Mouse (Mus musculus): ENCODE results near the gene Ager.

Gene Ager

DNA sequence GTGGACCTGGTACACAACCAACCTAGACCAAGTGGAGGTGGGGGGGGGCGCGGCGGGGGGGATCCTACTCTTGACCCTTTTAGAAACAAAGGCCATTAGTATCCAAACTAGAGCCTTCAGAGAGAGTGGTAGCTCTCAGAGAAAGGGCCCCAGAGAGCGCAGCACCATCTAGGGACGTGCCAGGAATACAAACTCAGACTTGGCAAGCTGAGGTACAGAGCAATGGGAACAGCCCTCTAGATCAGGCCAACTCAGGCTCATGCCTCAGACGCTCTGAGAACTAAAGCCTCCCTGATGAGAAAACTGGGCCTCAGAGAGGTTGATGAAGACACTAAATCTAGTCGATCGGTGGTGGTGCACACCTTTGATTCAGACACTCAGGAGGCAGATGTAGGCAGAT, 12.5 kb upstream of the Ager start:
- DNase-seq (ENCODE audit: low read depth, low spot score): no peak

GRCm38 (mm10) chr17:34585877-34586771, 11.5 kb upstream of the Ager start:
- no peak for DNase-seq (ENCODE audit: low read depth, low spot score)

- no peak for DNase-seq (ENCODE audit: low read depth, low spot score)
These were observed 10.8 kb upstream of the Ager start for GRCm38 (mm10) chr17:34586796-34587422.

DNA sequence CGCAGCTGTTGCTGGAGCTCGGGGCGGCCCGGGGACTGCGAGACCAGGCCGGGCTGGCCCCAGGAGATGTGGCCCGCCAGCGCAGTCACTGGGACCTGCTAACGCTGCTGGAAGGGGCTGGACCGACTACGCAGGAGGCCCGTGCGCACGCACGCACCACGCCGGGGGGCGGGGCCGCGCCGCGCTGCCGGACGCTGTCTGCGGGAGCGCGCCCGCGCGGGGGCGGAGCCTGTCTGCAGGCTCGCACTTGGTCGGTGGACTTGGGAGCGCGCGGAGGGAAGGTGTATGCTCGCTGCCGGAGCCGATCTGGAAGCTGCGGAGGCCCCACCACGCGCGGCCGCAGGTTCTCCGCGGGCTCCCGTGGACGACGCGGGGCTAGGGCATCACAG, 10.2 kb upstream of the Ager start:
- peak; percentile 86 for DNase-seq (ENCODE audit: low read depth, low spot score)

GRCm38 (mm10) chr17:34587814-34588213, 9.8 kb upstream of the Ager start:
- DNase-seq (ENCODE audit: low read depth, low spot score): no peak

DNA sequence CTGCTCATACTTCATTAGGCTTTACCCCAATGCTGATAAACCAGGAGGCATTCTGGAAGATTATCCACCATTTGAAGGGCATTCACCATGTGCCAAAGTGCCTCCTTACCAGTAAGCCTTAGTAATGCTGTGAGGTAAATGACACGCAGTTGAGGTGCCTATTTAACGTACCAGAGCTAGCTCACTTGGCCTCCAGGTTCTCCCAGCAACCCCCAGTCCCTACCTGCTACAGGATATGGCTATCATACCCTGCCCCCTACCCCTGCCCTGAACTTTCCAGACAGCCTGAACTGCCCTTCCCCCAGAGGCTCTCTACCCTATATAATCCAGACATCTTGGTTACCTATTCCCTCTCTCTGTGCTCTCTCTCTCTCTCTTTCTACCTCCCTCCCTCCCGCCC, 8.9 kb upstream of the Ager start:
- no peak for DNase-seq (ENCODE audit: low read depth, low spot score)

GRCm38 (mm10) chr17:34589206-34589605, 8.5 kb upstream of the Ager start:
- DNase-seq (ENCODE audit: low read depth, low spot score): no peak

- DNase-seq (ENCODE audit: low read depth, low spot score): no peak
These were observed 8.0 kb upstream of the Ager start, which contains the start of gene Gpsm3 for GRCm38 (mm10) chr17:34589681-34590101. Gpsm3 (plus strand) TSS chr17:34589806.

GRCm38 (mm10) chr17:34590154-34590987, 7.3 kb upstream of the Ager start:
- no peak for DNase-seq (ENCODE audit: low read depth, low spot score)

- DNase-seq (ENCODE audit: low read depth, low spot score): no peak
These were observed 6.4 kb upstream of the Ager start, which contains the start of gene Pbx2 for GRCm38 (mm10) chr17:34591029-34591993. Pbx2 (plus strand) TSS chr17:34591266.

DNA sequence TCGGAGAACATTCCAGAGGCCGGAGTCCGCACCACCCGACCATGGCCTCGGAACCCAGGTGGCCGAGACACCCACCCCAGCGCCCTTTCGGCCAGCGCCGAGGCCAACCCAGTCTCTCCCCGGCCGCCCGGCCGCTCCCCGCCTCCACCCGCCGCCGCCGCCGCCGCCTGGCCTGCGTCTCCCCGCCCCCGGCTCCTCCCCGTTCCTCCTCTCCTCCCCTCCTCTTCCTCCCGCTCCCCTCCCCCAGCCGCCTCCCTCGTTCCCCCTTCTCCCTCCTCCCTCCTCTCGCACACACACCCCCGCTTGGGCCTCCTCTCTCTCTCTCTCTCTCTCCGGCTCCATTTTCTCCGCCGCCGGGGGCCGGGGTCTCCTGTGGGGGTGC, 5.7 kb upstream of the Ager start:
- DNase-seq (ENCODE audit: low read depth, low spot score): no peak

GRCm38 (mm10) chr17:34592581-34593549, 4.8 kb upstream of the Ager start:
- no peak for DNase-seq (ENCODE audit: low read depth, low spot score)

- DNase-seq (ENCODE audit: low read depth, low spot score): no peak
These were observed 3.7 kb upstream of the Ager start for GRCm38 (mm10) chr17:34593752-34594525.

GRCm38 (mm10) chr17:34596098-34596497, 1.6 kb upstream of the Ager start:
- no peak for DNase-seq (ENCODE audit: low read depth, low spot score)

DNA sequence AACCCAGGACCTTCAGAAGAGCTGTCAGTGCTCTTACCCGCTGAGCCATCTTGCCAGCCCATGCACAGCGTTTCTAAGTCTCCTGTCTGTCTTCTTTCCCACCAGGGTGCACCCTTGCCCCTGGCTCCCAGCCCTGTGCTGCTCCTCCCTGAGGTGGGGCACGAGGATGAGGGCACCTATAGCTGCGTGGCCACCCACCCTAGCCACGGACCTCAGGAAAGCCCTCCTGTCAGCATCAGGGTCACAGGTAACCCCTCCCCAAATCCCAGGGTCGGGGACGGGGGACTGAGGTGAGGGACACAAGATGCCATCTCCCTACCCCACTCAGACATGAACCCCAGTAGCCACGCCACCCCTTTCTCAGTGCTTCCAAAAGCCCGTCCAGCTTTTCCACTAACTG, 2.2 kb downstream of the Ager start:
- DNase-seq (ENCODE audit: low read depth, low spot score): no peak

DNA sequence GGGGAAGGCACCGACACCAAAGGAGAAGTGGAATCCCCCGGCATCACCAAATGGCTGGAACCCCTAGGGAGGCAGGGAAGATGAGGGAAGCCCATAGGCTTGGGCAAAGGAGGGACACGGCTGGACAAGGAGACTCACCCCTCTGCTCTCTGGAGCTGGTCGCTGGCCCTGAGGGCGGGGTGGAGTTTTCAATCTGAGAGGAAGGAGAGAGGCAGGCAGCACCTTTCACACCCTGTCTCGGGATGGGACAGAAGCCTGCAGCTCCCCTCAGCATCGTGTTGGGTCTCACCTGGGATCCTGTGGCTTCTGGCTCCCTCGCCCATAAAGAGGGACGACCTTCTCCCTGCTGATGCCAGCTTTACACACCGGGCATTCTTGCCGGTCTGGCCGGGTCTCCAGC, 4.1 kb downstream of the Ager start:
- DNase-seq (ENCODE audit: low read depth, low spot score): no peak

DNA sequence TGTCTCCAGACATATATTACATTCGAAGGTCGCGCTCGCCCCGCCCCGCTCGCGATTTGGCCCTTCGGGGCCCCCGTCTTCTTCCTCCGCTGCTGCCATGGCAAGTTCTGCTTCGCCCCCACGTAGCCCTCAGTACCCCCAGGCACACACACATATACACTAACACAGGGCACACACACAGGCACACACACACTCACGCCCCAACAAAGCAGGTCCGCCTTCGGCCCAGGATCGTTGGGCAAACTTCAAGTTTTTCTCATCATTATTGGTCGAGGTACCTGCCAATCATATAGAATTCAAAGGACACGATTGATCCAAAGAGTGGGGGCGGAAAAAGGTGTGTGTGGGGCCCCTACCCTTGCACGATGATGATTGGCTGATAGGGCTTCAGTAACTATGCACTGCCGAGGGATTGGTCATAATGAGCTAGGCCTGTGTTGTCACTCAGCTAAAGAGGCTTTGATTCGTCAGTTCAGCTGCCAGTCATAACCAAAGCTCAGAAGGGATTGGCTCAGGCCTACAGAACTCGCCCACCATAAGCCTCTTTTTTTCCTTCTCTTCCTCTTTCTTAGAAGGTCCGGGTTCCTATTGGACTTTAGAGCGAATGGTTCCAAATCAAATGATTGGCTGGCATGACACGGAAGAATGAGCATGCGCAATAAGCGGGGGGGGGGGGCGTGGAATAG, 5.9 kb downstream of the Ager start, which contains the start of gene Rnf5:
Rnf5 (minus strand) TSS at position 316 of the 686 bp plus-strand sequence.
- peak; percentile 100 for DNase-seq (ENCODE audit: low read depth, low spot score)

DNA sequence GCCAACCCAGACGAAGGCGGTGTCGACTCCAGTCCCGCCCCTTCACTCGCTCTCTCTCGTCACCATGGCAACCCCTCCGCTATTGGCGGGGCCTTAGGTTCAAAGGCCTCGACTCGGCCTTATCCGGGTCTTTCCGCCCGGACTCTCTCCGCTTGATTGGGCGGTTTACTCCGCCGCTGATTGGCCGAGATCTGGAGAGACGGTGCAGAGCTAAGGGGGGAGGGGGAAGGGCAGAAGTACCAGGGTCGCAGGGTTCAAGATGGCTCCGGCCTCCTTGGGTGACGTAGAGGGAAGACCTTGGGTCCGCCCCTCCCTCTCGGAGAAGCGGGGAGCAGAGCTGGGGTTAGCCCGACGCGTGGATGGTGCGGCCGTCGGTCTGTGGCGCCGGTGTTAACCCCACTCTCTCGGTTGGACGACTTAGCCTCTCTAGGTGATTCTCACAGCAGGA, 6.4 kb downstream of the Ager start, which contains the start of gene Agpat1:
Agpat1 (plus strand) TSS at position 202 of the 448 bp plus-strand sequence.
- DNase-seq (ENCODE audit: low read depth, low spot score): peak; percentile 100
